Mouse (Mus musculus): ENCODE data around the gene Vmn2r118. TPM values are rescaled to one million over a fixed set of nuclear protein-coding genes. Genes with fewer than 3 reads are reported as not detected.

The Vmn2r118 gene
- polyA plus RNA-seq (2014; fragmentation: Illumina TruSeq; extraction: RNeasy Lipid Tissue Mini Kit (QIAGEN cat#74804); ENCODE audit: low read depth, low replicate concordance), result 0.55 TPM

GRCm38 (mm10) chr17:55625092-55625491 lies at the start of gene Vmn2r118:
Gene Vmn2r118 (minus strand): TSS chr17:55625192.

Other genes with a start within 250 kb of the Vmn2r118 start
- 0.07 TPM for gene St6gal2, start 179.8 kb downstream of the Vmn2r118 start, polyA plus RNA-seq (2014; fragmentation: Illumina TruSeq; extraction: RNeasy Lipid Tissue Mini Kit (QIAGEN cat#74804); ENCODE audit: low read depth, low replicate concordance)
- 16.7 TPM for gene Pot1b, start 87.4 kb upstream of the Vmn2r118 start, polyA plus RNA-seq (2014; fragmentation: Illumina TruSeq; extraction: RNeasy Lipid Tissue Mini Kit (QIAGEN cat#74804); ENCODE audit: low read depth, low replicate concordance)
- gene Adgre4, start 124.8 kb upstream of the Vmn2r118 start, polyA plus RNA-seq (2014; fragmentation: Illumina TruSeq; extraction: RNeasy Lipid Tissue Mini Kit (QIAGEN cat#74804); ENCODE audit: low read depth, low replicate concordance), result 0.07 TPM

All from testis, adult 10 weeks (tissue).